Mouse (Mus musculus): ENCODE measurements at regions not wholly inside any gene's neighbourhood (a gene's known extent, or its start where the extent isn't known, plus 50 kb on each side); places are given as distances from the start of the nearest gene placed in this dataset.
"Not testable (repeated sequence)": the region's sequence is repeated elsewhere in the genome, so short reads cannot be mapped to it uniquely, and the experiment has no call there.

GRCm38 (mm10) chr8:113916649-113917048, 68.1 kb upstream of the Adamts18 start:
- DNase-seq (ENCODE audit: low spot score): no peak

- no peak for DNase-seq (ENCODE audit: low spot score)
Measured at GRCm38 (mm10) chr8:113917197-113917596, 68.7 kb upstream of the Adamts18 start.

DNA sequence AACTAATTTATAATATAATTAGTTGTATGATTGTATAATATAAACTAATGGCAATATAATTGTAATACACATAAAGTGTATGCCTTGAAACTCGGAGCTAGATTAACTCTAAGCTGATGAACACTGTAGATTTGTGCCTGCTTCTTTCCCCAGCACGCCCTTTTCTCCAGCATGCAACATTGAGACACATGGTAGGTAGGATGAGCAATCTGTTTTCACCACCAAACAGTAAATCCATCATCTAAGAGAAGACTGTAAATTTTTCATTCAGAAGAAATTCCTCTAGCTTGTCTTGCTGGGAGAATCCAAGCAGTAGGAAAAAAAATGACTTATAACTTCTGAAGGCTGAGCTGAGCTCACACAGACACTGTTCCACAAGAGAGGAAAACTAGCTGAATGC, 71.8 kb upstream of the Adamts18 start:
- no peak for DNase-seq (ENCODE audit: low spot score)

GRCm38 (mm10) chr8:113923381-113923780, 74.8 kb upstream of the Adamts18 start:
- no peak for DNase-seq (ENCODE audit: low spot score)

- no peak for DNase-seq (ENCODE audit: low spot score)
Measured at GRCm38 (mm10) chr8:113953721-113954120, 105.2 kb upstream of the Adamts18 start.

GRCm38 (mm10) chr8:113956439-113957043, 108.0 kb upstream of the Adamts18 start:
- DNase-seq (ENCODE audit: low spot score): no peak

- no peak for DNase-seq (ENCODE audit: low spot score)
Measured at GRCm38 (mm10) chr8:113957821-113958220, 109.3 kb upstream of the Adamts18 start.

DNA sequence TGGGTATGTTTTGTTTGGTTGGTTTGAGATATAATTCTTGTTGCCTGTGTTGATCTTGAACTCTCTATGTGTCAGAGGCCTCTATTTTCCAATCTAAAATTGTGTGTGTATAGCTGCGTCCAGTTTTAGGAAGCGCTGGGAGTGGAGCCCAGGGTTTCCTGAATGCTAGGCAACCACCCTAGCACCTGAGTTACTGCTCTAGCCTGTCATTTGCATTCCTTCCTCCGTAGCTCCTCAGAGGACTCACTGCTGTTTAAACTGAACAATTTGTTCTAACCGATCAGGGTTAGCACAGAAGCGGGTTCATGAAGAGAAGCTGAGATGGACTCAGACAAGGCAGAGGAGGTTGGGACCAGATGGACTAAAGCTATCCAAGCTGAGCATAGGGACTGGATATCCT, 127.3 kb upstream of the Adamts18 start:
- no peak for DNase-seq (ENCODE audit: low spot score)

GRCm38 (mm10) chr8:113976626-113977025, 128.1 kb upstream of the Adamts18 start:
- DNase-seq (ENCODE audit: low spot score): no peak

GRCm38 (mm10) chr8:113977072-113977471, 128.5 kb upstream of the Adamts18 start:
- DNase-seq (ENCODE audit: low spot score): no peak

DNA sequence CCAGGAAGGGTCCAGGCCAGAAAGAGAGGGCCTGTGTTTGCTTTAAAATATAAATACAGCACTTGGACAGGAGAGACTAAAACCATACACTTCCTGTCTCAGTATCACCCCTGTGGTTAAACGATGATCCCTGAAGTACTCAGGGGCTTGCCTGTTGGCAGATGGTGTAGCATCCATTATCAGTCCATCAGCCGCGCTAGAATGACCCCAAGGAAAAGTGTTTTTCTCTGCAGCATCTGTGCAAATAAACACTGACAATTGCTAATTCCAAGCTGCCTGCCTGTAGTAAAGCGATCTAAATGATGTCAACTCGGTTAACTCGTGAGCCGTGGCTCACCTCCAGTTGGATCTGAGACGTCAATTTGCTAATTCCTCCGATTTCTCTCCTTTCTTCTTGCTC, 130.4 kb upstream of the Adamts18 start:
- no peak for DNase-seq (ENCODE audit: low spot score)

- no peak for DNase-seq (ENCODE audit: low spot score)
Measured at GRCm38 (mm10) chr8:113979837-113980236, 131.3 kb upstream of the Adamts18 start.

DNA sequence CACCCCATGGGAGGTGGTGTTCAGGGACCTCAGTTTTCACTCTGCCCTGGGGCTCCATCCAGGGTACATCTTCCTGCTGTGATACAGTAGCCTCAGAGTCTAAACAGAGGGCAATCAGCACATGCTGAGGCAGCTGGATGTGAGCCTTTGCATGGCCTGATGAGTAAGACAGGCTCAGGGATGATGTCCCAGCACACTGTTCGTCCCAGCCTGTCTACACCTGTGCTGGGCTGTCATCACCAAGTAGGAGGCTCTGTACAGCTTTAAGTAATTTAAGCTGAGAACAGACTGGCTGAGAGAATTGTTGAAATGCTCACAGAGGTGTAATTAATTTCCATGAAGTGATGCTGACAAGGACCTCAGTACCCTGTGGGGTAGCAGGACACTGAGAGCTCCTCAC, 132.8 kb upstream of the Adamts18 start:
- DNase-seq (ENCODE audit: low spot score): no peak

GRCm38 (mm10) chr8:113984845-113985244, 136.3 kb upstream of the Adamts18 start:
- DNase-seq (ENCODE audit: low spot score): peak; percentile 50

- DNase-seq (ENCODE audit: low spot score): no peak
Measured at GRCm38 (mm10) chr8:113985471-113985870, 136.9 kb upstream of the Adamts18 start.

GRCm38 (mm10) chr8:113985948-113986347, 137.4 kb upstream of the Adamts18 start:
- DNase-seq (ENCODE audit: low spot score): no peak

DNA sequence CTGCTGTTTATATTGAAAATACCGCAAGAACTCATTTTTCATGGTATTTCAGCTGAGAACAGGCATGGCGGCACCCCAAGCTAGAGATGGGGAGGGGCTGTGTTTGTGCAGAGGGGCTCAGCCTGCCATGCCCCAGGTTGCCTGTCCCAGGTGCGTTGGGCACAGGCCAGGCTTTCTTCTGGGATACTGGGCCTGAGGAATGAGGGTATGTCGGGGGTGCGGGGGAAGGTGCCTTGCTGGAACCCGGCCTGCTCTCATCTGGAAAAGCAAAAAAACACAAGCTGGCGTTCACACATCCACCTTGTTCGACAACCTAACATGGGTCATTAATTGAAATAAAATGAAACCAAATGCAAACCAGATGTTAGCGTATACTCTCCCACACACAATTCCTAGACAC, 142.2 kb upstream of the Adamts18 start:
- no peak for DNase-seq (ENCODE audit: low spot score)

GRCm38 (mm10) chr8:113998881-113999280, 134.5 kb upstream of the Nudt7 start:
- no peak for DNase-seq (ENCODE audit: low spot score)

GRCm38 (mm10) chr8:114001674-114002073, 131.7 kb upstream of the Nudt7 start:
- DNase-seq (ENCODE audit: low spot score): no peak

GRCm38 (mm10) chr8:114004436-114004835, 128.9 kb upstream of the Nudt7 start:
- DNase-seq (ENCODE audit: low spot score): no peak

- no peak for DNase-seq (ENCODE audit: low spot score)
Measured at GRCm38 (mm10) chr8:114006587-114006986, 126.8 kb upstream of the Nudt7 start.

GRCm38 (mm10) chr8:114007103-114007502, 126.3 kb upstream of the Nudt7 start:
- DNase-seq (ENCODE audit: low spot score): no peak

- DNase-seq (ENCODE audit: low spot score): no peak
Measured at GRCm38 (mm10) chr8:114018364-114018763, 115.0 kb upstream of the Nudt7 start.

- DNase-seq (ENCODE audit: low spot score): not testable (repeated sequence)
Measured at GRCm38 (mm10) chr8:114030141-114030540, 103.2 kb upstream of the Nudt7 start.

Data from thymus, postnatal 0 days (tissue).